Mouse (Mus musculus): Measurements from ENCODE around the gene Fam219b. TPM values are rescaled to one million over a fixed set of nuclear protein-coding genes. Genes with fewer than 3 reads are reported as not detected.
A peak's percentile ranks its signal among the peaks of the same experiment; 100 is the strongest.

Fam219b gene
- total RNA-seq, 2 experiments from 2014 or later, result 8.1 to 9.2 TPM

- no peak for DNase-seq
These were observed 12.9 kb upstream of the Fam219b start for GRCm38 (mm10) chr9:57524439-57524838.

DNA sequence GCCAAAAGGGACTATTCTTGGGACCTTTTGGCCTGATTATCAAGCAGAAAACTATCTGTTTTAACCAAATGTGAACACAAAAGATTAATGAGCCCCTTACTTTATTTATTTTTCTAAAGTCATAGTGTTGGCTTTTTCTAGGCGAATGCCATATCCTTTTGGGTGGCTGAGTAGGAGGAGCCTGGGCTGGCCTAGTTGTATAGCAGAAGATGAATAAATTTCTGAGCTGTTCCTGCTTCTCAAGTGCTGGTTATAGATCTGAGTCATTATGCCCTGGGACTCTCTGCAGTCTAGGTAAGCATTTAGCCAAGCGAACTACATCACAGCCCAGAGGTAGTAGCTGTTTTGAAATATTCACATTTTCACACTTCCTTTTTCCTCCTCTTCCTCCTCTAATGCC, 11.8 kb upstream of the Fam219b start:
- DNase-seq, result peak in 1 of 2 experiments; percentile 6

DNA sequence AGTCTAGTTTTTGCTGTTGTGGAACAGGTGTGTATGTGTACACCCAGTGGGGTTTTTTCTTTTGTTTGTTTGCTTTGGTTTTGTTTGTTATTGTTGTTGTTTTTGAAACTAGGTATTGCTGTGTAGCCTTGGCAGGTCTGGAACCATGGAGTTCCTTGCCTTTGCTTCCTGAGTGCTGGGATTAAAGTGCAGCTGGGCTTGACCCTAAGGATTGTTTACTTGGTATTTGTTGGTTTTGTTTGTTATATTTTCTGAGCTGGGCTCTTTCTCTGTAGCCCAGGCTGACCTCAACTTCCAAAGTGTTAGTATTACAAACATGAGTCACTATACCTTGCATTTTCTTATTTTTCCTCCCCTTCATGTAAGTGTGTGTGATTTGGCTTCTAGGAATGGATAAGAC, 10.9 kb upstream of the Fam219b start:
- DNase-seq, result no peak

DNA sequence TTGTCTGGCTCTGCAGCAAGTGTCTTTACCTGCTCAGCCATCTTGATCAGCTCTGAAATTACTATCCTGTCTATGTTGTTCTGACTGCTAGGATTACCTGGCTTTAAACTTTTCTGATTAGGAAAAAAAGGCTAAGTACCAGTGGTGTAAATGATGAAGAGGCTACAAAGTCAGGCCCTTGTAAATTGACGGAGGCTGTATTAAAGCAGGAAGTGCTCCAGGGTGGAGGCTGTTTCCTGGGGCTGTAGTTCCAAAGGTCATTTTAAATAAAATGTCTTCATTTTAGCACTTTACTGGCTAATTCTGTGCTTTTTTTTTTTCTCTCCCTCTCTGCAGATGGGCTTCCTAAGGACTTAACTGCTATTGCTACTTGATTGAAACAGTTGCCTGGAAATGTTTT, 5.4 kb upstream of the Fam219b start:
- DNase-seq, result no peak

- peak in 1 of 2 experiments; percentile 31 for DNase-seq
These were observed 966 bp upstream of the Fam219b start for GRCm38 (mm10) chr9:57536362-57536761.

DNA sequence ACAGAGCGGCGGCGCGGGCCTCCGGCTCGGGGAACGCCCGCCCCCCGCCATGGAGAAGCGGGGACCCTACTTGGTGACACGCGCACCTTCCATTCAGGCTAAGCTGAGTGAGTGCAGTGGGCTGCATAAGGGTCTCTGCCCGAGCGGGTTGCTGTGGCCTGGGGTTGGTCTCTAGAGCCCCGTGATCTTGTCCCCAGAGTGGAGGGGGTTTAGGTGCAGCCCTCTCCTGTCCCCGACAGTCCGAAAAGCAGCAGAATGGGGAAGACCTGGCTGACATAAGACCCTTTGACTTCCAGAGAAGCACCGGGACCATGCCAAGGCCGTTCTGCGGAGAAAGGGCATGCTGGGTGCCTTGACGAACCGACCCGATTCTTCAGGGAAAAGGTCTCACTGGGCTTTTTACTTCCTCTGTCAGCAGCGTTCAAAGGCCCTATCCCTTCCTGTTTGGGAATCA, 427 bp downstream of the Fam219b start:
- DNase-seq, result peak in 1 of 2 experiments; percentile 33

- DNase-seq, result no peak
These were observed 2.2 kb downstream of the Fam219b start for GRCm38 (mm10) chr9:57539550-57539949.

- DNase-seq, result peak; percentile 60 to 77
These were observed 4.0 kb downstream of the Fam219b start for GRCm38 (mm10) chr9:57541312-57541711.

DNA sequence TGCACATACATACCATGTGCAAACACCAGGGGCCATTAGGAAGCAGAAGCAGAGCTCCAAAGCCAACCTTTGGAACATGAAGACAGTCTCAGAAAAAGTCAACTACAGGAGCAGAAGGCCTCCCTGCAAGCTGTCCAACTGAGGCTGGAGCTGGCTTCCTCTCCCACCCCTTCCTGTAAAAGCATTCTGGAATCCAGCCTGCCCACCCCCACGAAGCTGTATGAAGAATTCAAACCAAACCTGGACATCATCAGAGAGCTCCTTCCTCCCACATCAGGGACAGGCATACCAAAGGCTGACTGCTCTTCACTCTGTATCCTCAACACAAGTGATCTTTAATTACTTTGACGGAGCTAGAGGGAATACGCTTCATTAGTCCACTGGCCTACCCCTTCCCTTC, 6.6 kb downstream of the Fam219b start:
- DNase-seq, result no peak

GRCm38 (mm10) chr9:57547287-57547686, 10.0 kb downstream of the Fam219b start:
- DNase-seq, result peak; percentile 78 to 90

GRCm38 (mm10) chr9:57547869-57548268, 10.5 kb downstream of the Fam219b start:
- no peak for DNase-seq

- peak in 1 of 2 experiments; percentile 51 for DNase-seq
These were observed 11.9 kb downstream of the Fam219b start for GRCm38 (mm10) chr9:57549186-57549585.

DNA sequence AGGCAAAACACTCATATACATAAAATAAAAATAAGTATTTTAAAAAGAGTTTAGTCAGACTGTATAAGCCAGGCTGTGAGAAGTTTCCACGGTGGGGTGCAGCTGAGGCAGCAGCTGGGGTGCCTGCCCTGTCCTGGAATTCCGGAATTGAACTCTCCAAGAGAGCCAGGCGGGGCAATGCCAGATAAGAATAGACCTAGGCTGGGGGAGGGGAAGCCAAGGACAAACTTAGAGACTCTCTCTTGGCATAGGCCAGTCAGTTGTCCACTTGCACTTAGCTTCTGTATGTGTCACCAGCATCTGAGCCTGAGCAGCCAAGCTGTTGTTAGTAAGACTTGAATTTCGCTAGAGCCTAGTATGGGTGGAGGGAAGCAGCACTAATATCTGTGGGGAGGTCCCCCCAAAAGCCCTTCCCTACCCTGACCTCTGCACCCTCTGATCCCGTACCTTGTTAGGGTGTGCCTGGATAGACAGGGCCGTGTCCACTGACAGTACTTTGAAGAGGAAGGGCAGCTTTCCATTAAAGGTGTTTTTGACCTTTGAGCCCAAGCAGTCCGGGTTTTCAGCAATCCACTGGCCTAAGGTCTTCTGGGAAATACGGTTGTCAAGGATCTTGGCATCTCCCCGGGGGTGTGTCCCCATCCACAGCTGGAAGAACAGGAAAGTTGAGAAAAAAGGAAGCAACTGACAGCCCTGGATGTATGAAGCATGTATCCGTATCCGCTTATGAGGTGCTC, 13.0 kb downstream of the Fam219b start:
- DNase-seq, result peak; percentile 79 to 85

DNA sequence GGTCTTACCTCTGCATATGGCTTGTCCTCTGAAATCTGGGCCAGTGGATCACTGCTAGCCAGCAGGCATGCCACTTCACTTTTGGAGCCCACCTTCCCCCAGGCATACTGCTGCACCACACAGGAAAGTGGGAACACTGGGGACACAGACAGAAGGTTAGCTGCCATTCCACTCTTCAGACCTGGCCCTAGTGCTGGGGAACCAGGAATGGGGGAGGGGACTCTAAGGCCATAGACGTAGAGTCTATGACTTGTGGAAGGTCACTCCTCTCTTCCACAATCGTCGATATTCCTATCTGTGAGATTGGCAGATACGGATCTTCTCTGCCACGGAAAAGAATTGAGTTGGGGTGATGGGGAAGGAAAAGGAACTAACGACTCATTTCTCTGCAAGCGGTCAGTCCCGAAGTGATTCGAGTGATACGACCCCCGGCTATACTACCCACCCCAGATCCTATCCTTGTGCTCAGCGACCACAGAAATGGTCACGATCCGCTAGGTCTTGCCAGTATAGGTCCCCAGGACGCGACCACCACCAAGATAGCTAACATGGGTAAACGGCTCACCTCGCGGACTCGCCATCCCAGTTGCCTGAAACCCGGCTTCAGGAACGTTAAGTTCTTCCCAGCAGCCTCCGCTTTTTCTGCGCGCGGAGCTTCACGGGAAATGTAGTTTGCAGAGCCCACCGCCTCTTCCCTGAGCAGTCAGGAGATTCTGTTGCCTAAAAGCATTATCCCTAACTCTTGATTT, 15.0 kb downstream of the Fam219b start, which contains the start of gene Mpi:
TSS of gene Mpi (minus strand) at position 625 of the 749 bp plus-strand sequence.
- DNase-seq, result peak; percentile 74 to 86

DNA sequence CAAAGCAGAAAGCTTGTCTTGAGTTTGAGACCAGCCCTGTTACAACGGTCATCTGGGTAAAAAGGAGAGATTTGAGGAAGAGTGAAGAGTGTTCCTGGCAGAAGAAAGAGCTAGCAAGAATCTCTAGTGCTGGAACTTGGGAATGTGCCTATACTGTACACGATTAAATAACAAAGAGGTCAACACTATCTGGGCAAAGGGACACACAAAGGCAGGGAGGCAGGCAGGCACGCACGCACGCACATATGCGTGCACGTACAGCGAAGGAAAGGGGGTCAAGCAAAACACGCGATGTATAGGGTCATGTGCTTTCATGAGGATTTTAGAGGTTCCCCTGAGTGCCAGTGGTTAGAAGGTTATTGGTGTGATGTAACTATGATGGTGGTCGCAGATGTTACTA, 15.8 kb downstream of the Fam219b start:
- no peak for DNase-seq

GRCm38 (mm10) chr9:57554753-57555152, 17.4 kb downstream of the Fam219b start:
- no peak for DNase-seq

DNA sequence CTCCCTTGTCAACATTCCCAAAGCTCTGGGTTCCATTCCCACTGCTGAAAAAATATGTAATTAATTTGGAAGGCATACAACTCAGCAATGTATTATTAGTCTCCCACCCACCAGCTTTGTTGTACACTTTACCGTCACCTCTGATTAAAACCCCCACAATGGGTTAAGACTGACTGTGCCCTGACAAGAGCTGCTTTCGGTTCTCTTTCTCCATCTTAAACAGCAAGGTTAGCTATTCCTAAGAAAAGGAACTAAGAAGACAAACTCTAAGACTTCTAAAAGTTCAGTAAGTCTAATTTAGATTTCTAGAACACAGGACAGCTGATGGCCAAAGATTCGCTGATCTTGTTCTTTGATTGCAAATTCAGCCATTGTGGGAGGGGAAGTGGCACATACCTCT, 19.9 kb downstream of the Fam219b start:
- DNase-seq, result no peak

GRCm38 (mm10) chr9:57558625-57559024, 21.3 kb downstream of the Fam219b start:
- no peak for DNase-seq

- no peak for DNase-seq
These were observed 22.2 kb downstream of the Fam219b start for GRCm38 (mm10) chr9:57559568-57559967.

DNA sequence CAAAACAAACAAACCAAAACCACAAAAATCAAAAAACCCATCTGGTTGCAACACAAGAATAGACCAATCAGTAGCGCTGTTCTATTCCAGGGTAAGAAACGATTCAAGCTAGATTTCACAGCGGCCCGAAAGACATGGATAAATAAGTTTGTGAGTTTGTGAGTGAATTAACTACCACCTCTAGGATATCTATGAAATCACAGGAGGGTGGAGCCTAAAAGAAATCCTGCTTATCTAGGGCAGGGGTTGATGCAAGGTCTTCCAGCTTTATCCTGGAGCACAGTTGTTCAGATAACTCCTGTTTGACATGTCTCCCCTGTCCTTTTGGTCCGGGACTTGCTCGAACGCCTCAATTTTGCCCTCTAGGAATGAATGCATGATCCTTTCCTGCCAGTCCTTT, 22.9 kb downstream of the Fam219b start:
- no peak for DNase-seq

DNA sequence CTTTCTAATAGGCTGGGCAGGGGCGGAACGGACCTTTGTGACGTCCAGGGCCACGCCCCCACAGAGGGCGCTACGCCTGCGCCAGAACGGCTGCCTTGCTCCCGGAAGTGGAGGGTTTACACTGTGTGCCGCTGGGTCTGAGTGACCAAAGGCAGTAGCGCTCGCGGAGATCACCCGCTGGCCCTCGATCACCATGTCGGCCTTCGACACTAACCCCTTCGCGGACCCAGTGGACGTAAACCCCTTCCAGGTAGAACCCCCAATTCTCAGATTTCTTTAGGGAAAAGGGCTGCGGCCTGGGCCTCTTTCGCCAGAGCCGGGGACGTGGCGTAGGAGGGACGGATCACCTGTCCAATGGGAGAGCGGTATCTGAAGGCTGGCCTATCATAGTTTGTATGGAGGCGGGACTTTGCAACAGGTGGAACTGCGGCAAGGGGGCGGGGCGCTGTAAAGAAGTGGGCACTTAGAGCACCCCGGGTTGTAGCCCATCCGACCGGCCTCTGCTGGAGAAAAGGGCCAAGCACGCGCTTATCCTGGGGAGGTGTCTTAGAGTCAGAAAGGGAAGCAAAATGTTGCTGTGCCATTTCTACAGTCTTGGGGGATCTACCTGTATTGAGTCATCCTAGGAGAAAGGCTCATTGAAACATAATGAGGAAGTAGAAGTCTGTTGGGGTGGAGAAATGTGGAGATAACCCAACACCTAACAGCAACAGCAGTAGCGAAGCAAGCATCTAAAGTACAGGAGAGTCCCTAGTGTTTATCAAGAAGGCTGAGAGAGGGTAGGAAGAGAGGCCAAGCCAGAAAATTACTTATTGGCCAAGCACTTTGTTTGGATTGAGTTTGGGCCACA, 23.8 kb downstream of the Fam219b start, which contains the start of gene Scamp2:
TSS of gene Scamp2 (plus strand) at position 83 of the 850 bp plus-strand sequence.
- peak; percentile 96 to 97 for DNase-seq

GRCm38 (mm10) chr9:57561711-57562099, 24.4 kb downstream of the Fam219b start:
- DNase-seq, result peak in 1 of 2 experiments; percentile 49
